Mouse (Mus musculus): ENCODE measurements around the gene Tpk1.
"Not testable (repeated sequence)": the region's sequence is repeated elsewhere in the genome, so short reads cannot be mapped to it uniquely, and the experiment has no call there.

GRCm38 (mm10) chr6:43623448-43623847 lies 42.6 kb downstream of the Tpk1 start:
- not testable (repeated sequence) for TF ChIP-seq CTCF, EP300 (IDR thresholded peaks at IDR 0.05; ENCODE audit: low read depth)
